Mouse (Mus musculus): ENCODE measurements around the gene Thsd4. TPM values are rescaled to one million over a fixed set of nuclear protein-coding genes. Genes with fewer than 3 reads are reported as not detected.
"Not testable (repeated sequence)": the region's sequence is repeated elsewhere in the genome, so short reads cannot be mapped to it uniquely, and the experiment has no call there.

Thsd4 gene
- total RNA-seq, 2 experiments from 2014 or later, result 4.3 to 5.6 TPM

- DNase-seq (ENCODE audit: low spot score in 2 of 2), result no peak
These were observed 247.3 kb downstream of the Thsd4 start for GRCm38 (mm10) chr9:60274503-60274902.

DNA sequence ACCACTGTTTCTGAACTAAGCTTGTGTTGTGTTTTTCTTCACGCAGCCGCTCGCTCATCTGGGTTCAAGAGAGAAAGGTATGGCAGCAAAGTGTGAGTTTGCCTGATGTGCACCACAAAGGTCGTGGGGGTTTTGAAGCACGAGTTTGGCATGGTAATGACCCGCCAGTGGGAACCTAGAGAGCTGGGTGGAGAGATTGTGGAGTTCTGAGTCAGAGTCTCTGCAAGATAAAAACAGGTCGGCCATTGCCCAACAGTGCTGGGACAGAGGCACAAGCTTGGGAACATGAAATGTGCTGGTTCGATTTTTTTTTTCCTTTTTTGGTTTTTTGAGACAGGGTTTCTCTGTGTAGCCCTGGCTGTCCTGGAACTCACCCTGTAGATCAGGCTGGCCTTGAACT is 249.5 kb downstream of the Thsd4 start:
- DNase-seq (ENCODE audit: low spot score in 2 of 2), result not testable (repeated sequence)

GRCm38 (mm10) chr9:60271940-60272339 is 249.9 kb downstream of the Thsd4 start:
- no peak for DNase-seq (ENCODE audit: low spot score in 2 of 2)

DNA sequence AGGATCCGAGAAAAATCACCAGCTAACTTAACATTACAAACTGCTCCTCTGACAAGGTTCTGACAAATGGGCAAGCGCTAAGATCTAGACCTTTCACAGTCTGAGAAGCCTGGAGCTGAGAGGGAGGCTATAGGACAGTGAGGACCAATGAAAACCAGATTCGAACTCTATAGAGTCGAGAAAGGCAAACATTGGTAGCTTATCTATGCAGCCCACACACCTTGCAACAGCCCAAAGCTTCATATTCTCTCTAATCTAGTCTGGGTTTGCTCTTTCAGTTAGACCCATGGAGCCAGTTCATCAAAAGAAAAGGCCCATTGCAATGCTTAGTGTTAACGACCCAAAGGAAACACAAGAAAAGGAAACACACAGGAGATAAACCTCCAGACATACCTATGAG is 252.0 kb downstream of the Thsd4 start:
- no peak for DNase-seq (ENCODE audit: low spot score in 2 of 2)

DNA sequence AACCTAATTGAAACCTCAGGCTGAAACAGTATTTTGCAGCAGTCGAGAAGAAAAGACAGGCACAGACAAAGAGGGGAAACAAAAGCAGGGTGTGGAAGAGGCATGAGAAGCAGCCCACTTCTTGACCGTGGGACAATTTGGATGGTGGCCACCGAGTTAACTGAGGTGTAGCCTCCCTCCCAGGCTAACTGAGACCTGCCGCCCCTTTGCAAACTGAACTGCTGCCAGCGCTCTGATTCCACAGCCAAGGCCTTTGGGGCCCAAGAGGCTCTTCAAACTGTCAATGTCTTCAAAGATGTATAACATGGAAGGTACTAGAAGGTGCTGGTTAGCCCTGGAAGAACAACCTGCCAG is 254.6 kb downstream of the Thsd4 start:
- no peak for DNase-seq (ENCODE audit: low spot score in 2 of 2)

- DNase-seq (ENCODE audit: low spot score in 2 of 2), result no peak
These were observed 255.1 kb downstream of the Thsd4 start for GRCm38 (mm10) chr9:60266583-60267272.

- DNase-seq (ENCODE audit: low spot score in 2 of 2), result no peak
These were observed 257.1 kb downstream of the Thsd4 start for GRCm38 (mm10) chr9:60264586-60265325.

- DNase-seq (ENCODE audit: low spot score in 2 of 2), result no peak
These were observed 259.2 kb downstream of the Thsd4 start for GRCm38 (mm10) chr9:60262515-60263140.

DNA sequence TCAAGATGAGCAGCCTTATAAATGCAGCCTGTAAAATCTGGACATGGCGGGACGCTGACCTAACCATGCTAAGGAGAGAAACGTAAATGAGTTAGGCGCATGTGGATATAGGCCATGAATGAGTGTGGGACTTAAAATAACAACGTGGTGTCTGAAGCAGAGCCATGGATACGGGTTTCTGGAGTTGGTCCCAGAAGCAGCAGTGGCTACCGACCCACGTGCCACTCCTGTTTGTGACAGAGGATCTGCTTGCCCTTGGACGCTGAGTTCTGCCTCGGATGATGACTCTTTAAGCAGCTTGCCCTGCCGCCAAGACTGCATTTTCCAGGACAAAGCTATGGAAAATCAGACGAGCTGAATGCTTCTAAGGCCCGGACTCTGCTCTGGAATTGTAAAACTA is 262.2 kb downstream of the Thsd4 start:
- peak in 1 of 2 experiments; percentile 10 for DNase-seq (ENCODE audit: low spot score in 2 of 2)

DNA sequence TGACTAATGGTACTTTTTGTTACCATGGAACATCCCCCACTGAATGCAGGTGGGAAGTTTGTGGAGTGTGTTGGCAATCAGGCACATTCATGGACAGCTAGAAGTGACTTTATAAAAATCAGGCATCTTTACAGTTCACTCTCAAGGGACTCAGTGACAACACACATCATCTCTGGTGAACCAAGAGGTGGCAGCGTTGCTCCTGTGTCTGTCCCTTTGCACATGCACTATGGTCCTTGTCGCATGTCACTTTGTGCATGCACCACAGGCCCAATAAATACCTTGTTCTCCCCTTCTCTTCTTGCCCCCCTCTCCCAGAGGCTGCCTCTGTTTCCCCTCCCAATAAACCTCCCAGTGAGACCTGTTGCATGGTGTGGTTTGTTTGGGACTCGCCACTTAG is 270.1 kb downstream of the Thsd4 start:
- no peak for DNase-seq (ENCODE audit: low spot score in 2 of 2)

DNA sequence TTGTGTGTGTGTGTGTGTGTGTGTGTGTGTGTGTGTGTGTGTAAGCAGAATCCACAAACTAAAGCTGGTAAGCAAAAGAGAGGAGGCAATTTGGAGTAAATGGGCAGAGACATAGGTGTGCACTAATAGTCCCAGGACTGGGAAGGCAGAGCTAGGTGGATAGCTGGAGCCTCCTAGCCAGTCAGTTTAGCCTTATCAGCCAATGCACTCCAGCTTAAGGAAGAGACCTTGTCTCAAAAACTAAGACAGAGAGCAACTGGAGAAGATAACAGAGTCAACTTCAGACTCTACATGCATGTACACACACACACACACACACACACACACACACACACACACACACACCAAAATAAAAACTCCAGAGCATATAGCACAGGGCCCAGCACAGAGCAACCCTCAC is 271.4 kb downstream of the Thsd4 start:
- DNase-seq (ENCODE audit: low spot score in 2 of 2), result no peak

GRCm38 (mm10) chr9:60247998-60248397 is 273.8 kb downstream of the Thsd4 start:
- no peak for DNase-seq (ENCODE audit: low spot score in 2 of 2)

DNA sequence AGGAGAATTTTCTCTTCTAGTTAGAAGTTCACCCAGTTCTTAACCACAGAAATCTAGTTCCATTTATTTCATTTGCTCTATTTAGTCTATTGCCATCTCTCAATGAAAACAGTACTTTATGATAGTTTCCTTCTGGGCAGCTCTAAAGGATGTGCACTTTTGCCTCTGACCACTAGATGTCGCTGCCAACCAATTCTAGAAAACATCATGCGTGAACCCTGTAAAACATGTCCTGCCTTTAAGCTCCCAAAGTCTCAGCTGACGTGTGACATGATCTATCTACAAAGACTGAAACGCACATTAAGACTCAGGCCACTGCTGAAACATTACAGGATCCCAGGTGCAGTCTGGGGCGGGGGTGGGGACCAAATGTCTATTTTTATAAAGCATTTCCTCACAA is 276.9 kb downstream of the Thsd4 start:
- DNase-seq (ENCODE audit: low spot score in 2 of 2), result peak; percentile 72 to 76

DNA sequence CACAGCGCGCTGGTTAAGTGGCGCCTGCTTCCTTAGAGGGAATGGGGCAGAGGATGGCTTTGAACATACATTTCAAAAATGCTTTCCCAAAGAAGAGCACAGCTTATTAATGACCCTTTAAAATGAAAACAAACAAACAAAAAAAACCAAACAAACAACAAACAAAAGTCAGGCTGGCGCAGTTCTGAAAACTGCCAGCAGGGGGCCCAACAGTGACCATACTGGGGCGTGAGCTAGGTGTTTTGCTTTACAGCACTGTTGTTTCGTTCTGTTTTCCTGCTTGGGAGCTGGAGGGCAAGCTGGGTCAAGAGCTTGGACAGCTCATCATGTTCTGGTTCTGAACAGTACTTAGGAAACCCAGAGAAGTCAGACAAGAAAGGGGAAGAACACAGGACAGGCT is 278.3 kb downstream of the Thsd4 start:
- DNase-seq (ENCODE audit: low spot score in 2 of 2), result peak in 1 of 2 experiments; percentile 20

GRCm38 (mm10) chr9:60237667-60238066 is 284.2 kb downstream of the Thsd4 start:
- DNase-seq (ENCODE audit: low spot score in 2 of 2), result peak; percentile 50 to 66

DNA sequence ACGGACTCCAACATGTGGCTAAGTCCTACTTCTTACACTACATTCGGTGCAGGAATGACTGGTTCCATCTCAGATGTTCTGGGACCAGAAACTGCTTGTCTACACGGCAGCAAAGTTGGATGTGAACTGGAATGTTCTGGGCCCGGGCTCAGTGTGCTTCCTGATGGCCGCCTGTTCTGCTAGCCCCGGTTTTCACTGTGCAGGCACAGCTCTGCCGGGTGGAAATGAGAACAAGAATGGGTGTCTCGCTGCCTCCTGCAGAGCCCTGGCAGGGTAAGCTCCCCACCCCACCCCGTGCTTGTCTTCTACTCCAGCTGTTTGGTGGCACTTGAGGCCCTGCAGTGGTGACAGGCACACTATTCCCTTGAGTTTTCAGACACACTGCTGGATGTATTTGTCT is 285.7 kb downstream of the Thsd4 start:
- no peak for DNase-seq (ENCODE audit: low spot score in 2 of 2)

- DNase-seq (ENCODE audit: low spot score in 2 of 2), result no peak
These were observed 287.4 kb downstream of the Thsd4 start for GRCm38 (mm10) chr9:60234233-60235115.

DNA sequence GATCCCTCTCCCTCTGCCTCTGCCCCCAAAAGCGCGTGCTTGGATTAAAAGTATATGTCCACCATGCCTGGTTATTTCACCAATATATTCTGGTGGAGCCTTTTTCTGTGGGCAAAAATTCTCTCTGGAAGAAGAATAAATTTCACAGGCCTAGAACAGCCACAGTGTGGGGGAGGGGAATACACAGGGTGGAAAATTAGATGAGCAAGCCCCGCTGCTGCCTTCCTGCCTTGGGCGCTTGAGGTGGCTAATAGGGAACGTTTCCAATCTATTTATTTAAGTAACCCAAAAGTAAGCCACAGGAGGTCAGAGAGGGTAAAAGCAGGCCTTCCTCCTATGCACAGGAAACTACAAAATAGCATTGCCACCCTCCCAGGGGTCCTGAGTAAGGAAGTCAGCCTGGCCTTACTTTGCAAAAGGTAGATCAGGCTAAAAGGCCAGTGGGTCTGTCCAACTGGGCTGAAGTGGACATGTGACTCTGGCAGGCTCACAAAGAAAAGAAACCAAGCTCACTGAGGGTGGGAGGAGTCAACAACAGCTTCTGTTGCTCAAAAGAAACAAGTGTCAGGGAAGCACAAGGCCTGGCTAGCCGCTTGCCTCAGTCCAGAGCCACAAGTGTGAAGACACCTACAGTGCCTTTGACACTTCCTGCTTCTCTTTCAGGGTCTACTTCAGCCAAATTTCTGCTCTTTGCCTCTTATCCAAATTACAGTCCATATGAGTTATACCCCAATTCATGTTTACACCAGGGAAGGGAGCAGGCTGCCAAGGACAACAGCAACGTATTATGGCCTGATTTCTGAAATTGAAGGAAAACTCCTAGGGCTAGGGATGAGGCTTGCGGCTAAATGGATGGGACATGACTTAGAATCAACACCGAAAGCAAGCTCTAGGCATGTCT is 289.6 kb downstream of the Thsd4 start:
- DNase-seq (ENCODE audit: low spot score in 2 of 2), result no peak

DNA sequence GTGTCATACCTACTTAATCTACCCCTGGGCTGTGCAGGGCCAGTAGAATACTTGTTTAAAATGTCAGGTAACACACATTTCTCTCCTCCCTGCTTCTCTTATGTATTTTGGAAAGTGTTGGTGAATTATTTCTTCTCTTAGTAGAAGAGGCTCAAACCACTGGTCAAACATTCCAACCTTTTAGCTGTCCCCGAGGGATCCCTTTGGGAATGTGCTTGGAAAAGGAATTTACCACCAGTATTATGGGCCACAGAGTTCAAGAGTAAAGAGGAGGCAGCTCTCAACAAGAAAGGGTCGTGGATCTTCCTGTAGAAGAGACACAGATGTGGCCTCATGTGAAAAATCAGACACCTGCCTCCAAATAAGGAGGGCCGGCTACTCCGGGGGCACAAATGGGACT is 292.4 kb downstream of the Thsd4 start:
- DNase-seq (ENCODE audit: low spot score in 2 of 2), result no peak

- DNase-seq (ENCODE audit: low spot score in 2 of 2), result peak; percentile 14 to 15
These were observed 294.1 kb downstream of the Thsd4 start for GRCm38 (mm10) chr9:60227727-60228126.
